Mouse (Mus musculus) cerebellum, postnatal 4 days (tissue): ENCODE results near the gene Crcp.
A peak's percentile ranks its signal among the peaks of the same experiment; 100 is the strongest.
"Not testable (repeated sequence)": the region's sequence is repeated elsewhere in the genome, so short reads cannot be mapped to it uniquely, and the experiment has no call there.

ENCODE experiments used
- DNase-seq, 2 experiments: peaks; one replicate each; pipeline ENCODE4 v3.0.0; 2022; ENCODE audit warnings: low spot score in 2 of 2, mixed read lengths in 1 of 2

The Crcp gene

DNA sequence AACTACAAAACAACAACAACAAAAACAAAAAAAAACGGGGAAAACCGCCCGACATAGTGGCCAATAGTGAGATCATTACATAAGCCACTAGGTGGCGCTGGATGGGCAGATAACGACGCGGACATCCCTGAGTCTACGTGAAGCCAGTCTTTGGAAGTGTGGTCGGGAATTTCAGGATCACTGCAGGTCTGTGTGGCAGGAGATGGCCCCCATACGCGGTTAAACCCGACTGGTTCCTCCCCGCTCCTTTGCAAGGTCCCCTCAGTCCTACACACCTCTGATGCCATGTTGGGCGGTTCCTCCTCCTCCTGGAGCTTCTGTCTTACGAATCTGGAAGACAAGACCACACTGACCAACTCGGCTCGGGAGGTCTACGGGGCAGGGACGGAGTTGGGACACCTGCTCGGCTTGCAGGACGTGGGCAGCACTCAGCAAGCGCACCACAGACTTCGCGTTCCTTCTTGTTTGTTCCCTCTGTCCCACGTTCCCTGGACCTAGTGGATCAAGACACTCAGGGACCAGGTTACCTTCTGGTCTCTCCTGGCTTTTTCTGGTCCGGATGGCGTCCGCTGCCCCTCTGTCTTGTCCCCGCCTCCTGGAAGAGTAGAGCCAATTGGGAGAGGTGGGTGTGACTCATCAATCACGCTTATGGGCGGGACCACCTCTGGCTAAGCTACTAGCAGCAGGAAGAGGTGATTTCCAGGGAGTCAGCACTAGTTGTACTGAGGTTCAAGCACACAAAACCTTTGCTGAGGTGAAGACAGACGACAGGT lies 5.1 kb upstream of the Crcp start:
- DNase-seq, result peak in 1 of 2 experiments; percentile 69

DNA sequence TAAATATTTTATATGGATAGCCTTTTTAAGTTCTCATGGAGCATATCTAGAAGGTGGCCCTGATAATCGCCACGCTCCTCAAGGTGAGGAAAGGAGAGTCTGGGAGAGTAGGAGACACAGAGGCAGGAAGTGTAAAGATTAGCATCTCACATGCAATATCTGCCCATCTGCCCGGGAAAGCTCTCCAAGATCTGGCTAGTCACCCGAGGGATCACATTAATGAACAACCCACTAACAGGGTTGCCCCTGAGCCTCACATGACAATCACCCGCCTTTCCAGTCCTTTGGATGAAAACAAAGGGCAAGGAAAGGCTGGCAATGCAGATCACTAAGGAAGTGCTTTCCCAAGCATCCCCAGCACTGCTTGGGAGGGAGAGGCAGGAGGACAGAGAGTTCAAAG lies 2.0 kb upstream of the Crcp start:
- no peak for DNase-seq

GRCm38 (mm10) chr5:130027696-130028095 lies 1.4 kb upstream of the Crcp start:
- DNase-seq, result no peak

GRCm38 (mm10) chr5:130031410-130032390 lies 2.6 kb downstream of the Crcp start:
- DNase-seq, result no peak

DNA sequence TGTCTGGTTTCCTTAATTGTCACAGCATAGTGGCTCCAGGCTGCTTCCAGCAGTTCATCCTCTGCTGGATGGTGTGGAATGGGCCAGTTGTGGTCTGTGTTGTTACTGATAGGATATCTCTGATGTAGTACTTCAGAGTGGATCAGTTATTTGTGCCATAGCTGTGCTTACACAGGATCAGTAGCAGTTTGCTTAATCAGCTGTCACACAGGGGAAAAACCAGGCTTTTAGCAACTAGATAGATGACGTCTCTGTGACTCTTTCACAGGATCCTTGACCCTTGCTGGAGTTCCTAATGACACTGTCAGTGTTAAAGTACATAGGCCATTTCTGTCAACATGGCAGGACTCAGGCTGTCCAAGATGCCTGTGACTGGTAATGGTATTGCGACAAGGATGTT lies 4.8 kb downstream of the Crcp start:
- no peak for DNase-seq

DNA sequence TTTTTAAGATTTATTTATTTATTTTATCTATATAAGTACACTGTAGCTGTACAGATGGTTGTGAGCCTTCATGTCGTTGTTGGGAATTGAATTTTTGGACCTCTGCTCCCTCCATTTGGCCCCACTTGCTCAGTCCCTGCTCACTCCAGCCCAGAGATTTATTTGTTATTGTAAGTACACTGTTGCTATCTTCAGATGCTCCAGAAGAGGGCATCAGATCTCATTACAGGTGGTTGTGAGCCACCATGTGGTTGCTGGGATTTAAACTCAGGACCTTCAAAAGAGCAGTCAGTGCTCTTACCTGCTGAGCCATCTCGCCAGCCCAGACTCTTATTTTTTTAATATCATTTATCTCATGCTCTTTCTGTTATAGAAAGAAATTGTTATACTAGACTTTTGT lies 7.2 kb downstream of the Crcp start:
- DNase-seq, result not testable (repeated sequence)

GRCm38 (mm10) chr5:130037752-130038455 lies 8.8 kb downstream of the Crcp start:
- DNase-seq, result peak in 1 of 2 experiments; percentile 51

DNA sequence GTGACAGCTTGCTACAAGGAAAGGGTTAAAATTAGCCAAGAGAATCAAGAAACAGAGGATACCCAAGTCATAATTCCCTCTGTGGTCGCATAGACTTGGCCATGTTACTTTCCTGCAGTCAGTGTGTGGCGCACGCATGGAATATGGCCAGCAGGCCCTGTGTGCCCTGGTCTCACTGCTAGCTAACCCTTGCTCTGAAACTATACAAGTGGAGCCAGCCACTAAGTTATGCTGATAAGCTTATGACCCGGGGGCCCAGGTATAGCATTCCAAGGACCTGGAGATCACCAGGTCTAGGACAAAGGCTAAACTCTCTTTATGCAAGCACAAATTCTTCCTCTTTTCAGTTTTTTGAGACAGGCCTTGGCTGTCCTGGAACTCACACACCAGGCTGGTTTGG lies 11.7 kb downstream of the Crcp start:
- no peak for DNase-seq

- DNase-seq, result no peak
Observed at GRCm38 (mm10) chr5:130041262-130041661, 12.2 kb downstream of the Crcp start.

DNA sequence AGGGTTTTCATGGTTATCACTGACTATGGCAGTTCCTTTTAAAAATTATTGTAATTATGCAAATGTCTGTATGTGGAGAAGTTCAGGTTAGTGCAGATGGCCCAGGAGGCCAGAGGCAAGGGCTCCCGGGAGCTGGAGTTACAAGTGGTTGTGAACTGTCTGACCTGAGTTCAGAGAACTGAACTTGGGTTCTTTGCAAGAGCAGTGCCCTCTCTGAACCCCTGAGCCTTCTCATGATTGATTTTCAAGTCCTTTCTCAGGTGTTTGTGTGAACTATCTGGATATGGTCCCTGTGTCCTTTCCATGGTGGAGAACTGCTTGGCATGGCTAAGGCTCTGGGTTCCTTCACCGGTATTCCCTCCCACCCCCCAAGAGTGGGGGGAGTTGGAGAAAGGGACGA lies 14.7 kb downstream of the Crcp start:
- no peak for DNase-seq

GRCm38 (mm10) chr5:130044201-130044695 lies 15.2 kb downstream of the Crcp start:
- peak in 1 of 2 experiments; percentile 38 for DNase-seq

DNA sequence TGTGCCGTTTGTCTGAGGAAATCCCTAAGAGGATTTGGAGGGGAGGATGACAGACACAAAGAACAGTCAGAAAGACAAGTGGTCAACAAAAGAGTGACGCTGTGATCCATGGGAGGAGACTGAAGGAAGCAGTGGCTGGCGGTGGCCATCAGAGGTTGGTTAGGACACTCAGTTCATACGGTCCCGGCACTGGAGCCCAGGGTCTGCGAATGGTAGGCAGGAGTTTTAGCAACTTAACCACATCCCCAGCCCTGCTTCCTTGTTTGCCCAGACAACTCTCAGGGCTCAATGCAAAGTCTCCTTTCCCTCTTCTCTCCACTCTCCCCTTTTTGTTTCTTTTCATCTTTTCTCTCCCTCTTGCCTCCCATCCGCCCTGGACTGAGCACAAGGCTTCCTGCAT lies 17.0 kb downstream of the Crcp start:
- DNase-seq, result no peak

DNA sequence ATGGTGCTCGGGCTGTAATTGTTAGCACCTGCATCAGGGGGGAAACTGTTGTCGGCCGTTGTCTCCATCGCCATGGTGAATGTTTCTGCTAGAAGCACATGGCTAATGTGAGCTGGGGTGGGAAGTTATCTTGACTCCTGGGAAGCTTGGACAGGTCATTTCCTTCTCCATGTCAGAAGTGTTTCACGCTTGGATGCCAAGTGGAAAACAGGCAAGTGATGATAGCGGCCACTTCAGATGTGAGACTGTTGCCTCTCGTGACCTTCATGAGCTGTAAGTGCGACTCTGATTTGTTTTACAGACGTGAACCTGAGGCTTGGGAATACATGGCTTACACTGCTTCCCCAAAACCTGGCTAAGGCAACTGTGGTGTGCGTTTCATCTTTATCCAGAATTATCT lies 17.5 kb downstream of the Crcp start:
- DNase-seq, result no peak

GRCm38 (mm10) chr5:130047013-130047412 lies 17.9 kb downstream of the Crcp start:
- no peak for DNase-seq

GRCm38 (mm10) chr5:130048786-130049520 lies 19.9 kb downstream of the Crcp start:
- DNase-seq, result no peak

DNA sequence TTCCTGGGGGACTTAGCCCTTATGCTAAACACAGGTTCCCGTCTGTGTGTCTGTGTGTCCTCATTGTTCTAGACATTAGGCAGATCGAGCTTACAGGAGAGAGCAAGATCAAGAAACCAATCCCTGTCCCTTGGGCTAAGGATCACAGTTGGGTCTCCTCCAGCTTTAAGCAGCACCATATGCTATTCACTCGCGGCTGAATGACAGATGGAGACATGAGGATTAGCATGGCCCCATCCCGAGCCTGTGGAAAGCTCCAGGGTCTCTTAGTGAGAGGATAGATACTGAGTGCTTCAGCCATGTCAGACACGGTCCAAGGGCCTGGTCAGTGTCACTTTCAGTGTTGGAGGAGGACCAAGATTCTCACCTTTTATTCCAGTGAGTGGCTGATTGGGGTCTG lies 21.3 kb downstream of the Crcp start:
- DNase-seq, result peak in 1 of 2 experiments; percentile 23

DNA sequence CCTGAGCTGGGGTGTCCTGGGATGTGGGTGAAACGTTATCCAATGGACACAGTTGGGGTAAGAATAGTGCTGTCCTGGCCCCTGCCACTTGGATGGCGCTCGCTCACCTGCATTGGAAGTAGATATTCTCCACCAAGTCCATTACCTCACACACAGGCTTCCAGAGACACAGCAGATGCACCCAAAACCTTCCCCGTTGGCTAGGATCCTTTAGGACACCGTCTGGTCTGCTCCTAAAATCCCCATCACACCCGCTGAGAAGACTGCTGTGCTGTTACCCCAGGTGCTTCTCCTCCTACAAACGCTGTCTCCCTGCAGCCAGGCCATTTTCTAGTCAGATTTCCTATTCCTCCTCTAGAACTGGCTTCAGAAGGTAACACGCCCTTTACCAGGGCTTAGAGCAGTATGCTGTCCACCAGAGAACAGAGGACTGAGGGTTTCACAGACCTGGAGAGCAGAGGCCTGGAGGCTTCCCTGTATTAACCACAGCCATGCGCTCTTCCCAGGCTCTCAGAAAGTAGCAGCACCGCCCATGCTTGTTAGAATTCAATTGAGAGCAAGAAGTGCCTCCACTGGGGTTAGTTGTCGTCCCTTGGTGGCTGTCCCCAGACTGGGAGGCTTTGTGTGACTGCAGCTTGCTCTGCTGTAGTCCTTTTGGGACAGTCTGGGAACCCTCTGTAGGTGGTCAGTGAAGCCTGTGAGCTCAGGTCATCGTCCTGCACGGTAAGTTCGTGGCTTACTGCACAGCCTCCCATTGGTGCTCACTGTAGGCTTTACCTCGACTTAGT lies 22.2 kb downstream of the Crcp start:
- no peak for DNase-seq

DNA sequence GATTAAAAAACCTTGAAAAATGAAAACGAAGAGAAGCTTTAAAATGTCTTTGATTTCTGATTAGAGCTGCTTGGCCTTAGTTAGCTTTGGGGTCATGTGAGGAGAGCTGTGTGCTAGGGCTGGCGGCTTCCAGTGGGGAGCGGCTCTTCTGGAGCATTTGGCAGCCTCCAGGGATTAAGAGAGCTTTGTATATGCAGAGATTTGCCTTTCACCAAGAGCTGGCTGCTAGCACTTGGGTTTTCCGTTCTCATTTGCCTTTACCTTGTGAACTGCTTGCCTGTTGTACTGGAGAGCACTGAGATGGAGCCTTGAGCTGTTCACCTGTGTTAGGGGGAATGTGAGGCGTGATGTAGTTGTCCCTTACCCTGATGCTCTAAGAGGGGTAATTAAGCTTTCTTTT lies 23.4 kb downstream of the Crcp start:
- no peak for DNase-seq

DNA sequence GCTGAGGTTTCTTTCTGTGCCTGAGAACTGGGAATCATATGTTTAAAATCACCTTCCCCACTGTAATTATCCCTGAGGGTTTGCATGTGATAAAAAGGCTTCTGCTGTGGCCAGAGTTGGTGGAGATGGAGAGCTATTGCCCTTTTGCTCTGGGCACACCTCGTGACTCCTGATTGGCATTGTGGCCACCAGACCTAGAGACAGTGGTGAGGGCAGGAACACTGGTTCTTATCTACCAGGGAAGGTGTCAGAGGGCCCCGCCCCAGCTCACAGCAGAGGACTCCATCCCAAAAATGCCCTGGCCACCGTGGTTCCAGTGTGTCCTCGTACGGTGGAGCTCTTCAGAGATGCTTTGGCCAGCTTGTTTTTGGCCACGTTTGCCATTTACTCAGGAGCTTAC lies 23.9 kb downstream of the Crcp start:
- DNase-seq, result no peak

DNA sequence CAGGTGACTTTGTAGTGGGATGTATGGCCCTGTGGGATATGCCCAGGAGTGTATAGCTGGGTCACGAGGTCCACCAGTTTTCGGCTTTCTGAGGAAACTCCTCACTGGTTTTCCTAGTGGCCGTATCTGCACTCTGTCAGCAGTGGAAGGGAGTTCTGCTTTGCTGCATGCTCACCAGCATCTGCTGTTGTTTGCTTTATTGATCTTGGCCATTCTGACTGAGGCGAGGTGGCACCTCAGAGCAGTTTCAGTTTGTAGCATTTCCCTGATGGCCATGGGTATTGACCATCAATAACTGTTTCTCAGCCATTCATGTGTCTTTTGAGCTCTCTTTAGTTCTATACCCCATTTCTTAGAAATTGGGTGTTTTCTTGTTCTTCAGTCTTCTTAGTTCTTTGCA lies 26.6 kb downstream of the Crcp start:
- DNase-seq, result no peak
